Mouse (Mus musculus): Measurements from ENCODE around the gene Cep57l1.

Cep57l1 gene

GRCm38 (mm10) chr10:41733214-41733613 is 76.5 kb downstream of the Cep57l1 start:
- DNase-seq, result no peak

DNA sequence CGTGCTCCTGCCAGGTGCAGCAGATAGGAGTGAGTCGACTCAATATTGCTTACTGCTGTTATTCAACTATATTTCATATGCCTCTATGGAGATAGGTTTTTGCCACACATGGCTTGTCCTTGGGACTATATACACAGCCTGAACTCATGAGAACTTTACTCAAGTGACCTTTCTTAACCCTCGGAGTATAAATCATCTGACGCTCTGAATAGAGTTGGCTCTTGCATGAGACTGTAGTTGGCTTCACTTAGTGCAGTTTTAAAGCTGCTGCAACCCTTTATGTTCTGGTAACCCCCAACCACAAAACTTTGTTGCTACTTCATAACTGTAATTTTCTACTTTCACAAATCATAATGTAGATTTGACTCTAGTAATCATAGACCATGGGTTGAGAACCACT is 77.7 kb downstream of the Cep57l1 start:
- no peak for DNase-seq

DNA sequence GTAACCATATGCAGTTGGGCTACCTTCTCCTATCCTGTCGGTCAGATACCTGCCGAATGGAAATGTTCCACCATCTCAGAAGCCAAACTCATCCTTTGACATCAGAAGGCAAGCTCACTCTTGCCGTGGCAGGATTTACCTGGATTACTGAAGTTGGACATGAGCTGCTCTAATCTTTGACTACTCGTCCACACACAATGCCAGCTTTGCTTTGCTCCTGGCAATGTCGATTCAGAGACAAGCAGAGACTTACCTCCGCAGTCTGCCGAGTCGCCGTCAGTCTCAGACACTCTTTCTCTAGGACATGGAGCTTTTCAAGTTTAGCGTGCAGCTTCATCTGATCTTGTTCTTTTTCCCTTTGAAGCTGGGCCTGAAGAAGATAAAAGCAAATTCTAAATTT is 78.9 kb downstream of the Cep57l1 start:
- DNase-seq, result no peak

DNA sequence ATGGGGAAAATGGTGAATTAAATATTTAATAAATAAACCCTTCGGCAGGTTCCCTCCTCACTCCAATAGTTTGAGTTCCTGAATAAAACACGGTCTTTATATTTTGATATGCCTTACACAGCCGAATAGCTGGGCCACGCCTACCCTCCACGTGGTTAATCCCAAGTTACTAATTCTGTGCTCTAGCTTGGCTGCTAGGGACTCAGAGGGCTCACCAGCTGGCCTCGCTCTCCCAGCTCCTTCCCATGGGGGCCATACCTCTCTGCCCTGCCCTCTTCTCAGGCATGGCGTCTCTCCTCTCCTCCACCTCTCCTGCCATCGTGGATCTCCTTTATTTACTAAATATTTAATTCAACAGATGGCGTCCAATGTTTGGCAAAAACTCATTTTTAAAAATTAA is 83.5 kb downstream of the Cep57l1 start:
- no peak for DNase-seq

- DNase-seq, result no peak
Measured at GRCm38 (mm10) chr10:41719587-41719986, 90.1 kb downstream of the Cep57l1 start.

GRCm38 (mm10) chr10:41716029-41716897 is 93.4 kb downstream of the Cep57l1 start, which contains the start of gene Ccdc162:
Gene Ccdc162 (minus strand): TSS chr10:41716634.
- DNase-seq, result no peak

DNA sequence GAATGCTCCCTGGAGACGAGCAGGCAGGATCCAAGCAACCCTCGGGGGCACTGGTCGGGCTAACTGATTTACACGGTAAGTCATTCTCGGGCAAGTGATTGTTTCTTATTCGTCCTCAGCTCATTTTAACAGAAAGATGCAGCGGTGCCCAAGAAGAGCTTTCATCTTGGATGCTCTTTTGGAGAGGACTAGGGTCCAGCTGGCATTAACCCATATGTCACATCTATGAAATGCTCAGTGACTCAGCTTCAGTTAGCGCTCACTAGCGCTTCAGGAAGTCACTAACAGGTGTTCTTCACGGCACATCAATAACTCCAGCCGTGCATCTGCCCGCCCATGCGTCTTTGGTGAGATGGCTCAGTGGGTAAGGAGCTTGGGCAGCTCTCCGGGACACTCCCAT is 94.1 kb downstream of the Cep57l1 start:
- no peak for DNase-seq

- DNase-seq, result no peak
Measured at GRCm38 (mm10) chr10:41711467-41711866, 98.2 kb downstream of the Cep57l1 start.

DNA sequence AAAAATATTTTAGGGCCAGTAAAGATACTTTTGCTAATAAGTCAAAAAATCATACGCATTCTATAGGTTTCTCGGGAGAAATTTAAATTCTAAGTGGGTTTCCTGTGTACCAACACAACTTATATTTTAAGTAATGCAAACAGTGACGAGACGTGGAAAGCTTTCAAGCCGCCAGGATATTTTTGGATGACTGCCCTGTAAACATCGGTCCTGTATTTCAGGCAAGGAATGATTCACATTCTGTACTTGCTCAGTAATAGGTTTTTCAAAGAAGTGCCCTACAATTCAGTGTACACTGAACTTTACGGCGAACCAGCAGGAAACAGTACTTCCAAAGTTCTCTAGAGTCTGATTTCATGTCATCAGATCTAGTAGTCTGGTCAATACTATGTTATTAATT is 98.9 kb downstream of the Cep57l1 start:
- DNase-seq, result no peak

- DNase-seq, result peak; percentile 90
Measured at GRCm38 (mm10) chr10:41709341-41709740, 100.3 kb downstream of the Cep57l1 start.

GRCm38 (mm10) chr10:41699669-41700068 is 110.0 kb downstream of the Cep57l1 start:
- DNase-seq, result no peak

DNA sequence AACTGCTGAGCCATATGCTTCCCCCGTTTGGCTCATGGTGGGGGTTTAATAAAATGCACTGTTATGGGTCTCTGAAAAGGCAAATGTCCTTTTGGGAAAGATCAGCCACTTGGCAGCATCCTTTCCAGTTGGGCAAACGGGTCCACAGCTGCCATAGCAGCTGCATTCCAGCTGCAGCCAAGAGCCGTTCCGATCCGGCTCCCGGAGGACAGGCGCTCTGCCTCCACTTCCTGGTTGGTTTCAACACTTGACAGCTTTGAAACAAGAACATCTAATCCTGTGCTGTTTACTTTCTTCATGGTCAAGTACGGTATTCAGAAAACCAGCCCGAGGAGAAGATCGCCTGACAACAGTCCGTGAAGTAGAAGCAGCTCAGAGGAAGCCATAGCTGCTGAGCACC is 112.6 kb downstream of the Cep57l1 start:
- DNase-seq, result peak; percentile 89

- DNase-seq, result peak; percentile 75
Measured at GRCm38 (mm10) chr10:41690978-41691377, 118.7 kb downstream of the Cep57l1 start.

- peak; percentile 83 for DNase-seq
Measured at GRCm38 (mm10) chr10:41689941-41690887, 119.5 kb downstream of the Cep57l1 start.

DNA sequence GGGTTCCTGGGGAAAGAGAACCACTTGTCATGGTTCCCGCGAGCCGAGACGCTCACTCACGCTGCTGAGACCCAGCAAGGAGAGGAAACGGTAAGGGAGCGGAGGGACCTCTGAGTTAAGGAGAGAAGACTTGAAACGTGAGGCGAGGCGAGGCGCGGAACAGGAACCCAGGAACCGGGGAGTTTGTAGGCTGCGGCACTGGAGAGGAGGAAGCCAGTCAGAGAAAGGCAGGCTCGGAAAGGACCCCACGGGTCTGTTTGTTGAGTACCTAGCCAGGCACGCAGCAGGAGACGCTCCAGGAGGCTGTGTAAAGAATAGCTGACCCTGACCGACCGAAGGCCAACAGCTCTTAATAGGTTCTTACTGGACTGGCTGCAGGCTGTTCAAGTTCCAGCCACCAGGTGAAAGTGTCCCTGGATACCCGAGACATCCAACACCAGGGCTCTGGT is 125.1 kb downstream of the Cep57l1 start:
- DNase-seq, result peak; percentile 80

DNA sequence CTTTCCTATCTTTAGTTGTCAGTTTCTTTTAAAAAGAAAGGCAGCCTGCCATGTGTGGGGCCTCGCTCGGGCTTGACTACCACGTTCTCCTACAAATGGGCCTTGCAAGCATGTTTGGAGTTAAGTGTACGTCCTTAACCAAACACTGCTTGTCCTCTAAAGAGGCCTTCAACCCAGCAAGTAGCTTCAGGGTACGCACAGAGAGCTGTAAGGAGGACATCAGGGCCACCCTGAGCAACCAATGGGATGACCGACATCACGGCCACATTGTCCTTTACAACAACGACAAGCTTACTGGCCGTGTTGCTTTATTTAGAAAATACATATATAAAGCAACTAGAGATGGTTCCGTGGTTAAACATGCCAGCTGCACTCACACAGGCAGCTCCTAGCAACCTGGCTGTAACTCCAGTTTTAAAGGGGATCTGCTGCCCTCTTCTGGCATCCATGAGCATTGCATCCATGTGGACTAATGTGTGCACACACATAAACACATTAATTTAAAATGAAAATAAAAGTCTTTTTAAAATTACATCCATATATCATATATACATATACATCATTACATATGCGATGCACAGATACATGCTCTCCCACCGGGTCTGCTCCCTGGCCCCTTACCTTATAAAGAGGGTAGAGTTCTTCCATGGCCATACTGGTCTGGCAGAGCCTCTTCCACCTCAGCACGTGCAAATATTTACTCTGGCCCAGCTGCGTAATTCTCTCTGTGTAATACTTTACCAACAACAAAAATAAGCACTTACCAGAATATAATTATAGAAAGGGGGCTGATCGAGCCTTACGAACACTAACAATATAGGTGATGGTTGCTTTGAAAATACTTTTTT is 126.9 kb downstream of the Cep57l1 start:
- DNase-seq, result peak; percentile 93

DNA sequence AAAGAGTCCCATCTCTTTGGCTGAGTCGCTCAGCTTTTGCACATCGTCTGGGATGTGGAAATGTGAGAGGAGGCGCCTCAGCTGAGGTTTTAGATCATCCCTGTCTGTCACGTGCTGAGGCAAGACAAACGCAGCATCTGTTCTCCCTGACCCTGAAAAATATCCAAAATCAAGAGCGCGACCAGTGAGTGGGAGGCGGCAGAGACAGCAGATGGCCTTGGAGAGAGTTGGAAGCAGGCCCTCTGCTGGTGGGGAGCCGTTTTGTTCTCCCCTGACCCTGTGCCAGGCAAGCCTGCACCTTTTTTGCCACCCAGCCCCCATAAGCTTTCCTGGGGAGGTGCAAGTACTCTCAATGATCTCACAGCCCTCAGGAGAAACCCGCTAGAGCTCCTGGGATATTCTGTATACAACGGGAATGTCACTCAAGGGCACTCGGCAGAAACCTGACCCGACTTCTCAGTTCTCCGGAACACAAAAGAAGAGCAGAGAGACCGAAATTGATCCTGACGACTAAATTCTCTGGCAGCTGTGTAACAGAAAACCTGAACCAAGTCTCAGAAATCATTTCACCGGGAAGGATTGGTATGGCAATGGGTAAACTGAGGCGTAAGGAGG is 130.8 kb downstream of the Cep57l1 start:
- peak; percentile 95 for DNase-seq

DNA sequence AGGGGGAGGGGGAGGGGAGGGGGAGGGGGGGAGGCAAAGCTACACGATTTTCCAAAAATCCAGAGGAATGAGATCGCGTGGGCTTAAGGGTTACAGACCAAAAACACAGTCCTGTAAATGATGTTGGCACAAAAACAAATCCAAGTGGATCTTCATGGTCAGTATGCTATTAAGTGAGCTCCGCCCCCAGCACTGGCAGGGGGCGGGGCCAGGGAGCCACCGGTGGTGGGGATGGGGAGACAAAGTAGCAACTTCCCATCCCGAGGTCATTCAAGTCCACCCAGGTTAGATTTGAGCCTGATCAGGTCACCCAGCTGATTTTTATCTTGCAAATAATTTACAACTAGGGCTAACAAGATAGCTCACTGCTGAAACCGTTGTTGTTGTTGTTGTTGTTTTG is 132.3 kb downstream of the Cep57l1 start:
- DNase-seq, result no peak

GRCm38 (mm10) chr10:41676661-41677061 is 133.0 kb downstream of the Cep57l1 start:
- DNase-seq, result peak; percentile 66

DNA sequence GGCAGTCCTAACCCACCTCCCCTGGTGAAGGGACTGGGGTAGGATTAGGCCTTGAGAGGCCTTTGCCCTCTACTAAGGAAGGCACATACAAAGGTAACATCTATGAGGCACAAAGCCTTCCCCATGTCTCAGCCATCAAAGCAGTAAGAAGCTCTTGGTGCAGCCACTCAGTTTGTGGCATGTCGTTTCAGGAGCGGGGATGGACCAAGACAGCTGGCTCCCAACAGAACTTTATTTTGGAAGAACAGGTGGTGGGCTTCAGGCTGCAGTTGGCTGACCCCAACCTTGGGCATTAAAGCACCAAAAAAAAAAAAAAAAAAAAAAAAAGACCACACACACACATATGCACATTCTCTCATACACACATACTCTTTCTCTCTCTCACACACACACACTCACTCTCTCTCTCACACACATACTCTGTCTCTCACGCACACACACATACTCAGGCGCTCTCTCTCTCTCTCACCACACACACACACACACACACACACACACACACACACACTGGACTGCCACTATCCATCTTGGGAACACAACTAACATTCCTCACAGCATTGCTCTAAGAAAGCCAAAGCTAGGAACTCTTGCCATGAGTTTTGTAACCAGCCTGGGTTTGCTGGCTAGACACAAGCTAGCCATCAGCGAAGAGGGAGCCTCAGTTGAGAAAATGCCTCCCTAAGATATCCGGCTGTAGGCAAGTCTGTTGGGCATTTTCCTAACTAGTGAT is 133.7 kb downstream of the Cep57l1 start:
- DNase-seq, result peak; percentile 56

- DNase-seq, result no peak
Measured at GRCm38 (mm10) chr10:41675243-41675642, 134.4 kb downstream of the Cep57l1 start.

Measured in heart, adult 11 months (tissue).